Mouse (Mus musculus) hindbrain, embryonic 14.5 days (tissue): ENCODE results near the gene Rangap1. TPM values are rescaled to one million over a fixed set of nuclear protein-coding genes. Genes with fewer than 3 reads are reported as not detected.

ENCODE experiments used
- ATAC-seq: fragments of 200-750 bp; cut with Nextera tagmentation; 2 replicates; pipeline ENCODE4 v1.8.0; 2017; ENCODE audit warnings: moderate number of reproducible peaks, mild to moderate bottlenecking, moderate TSS enrichment, moderate library complexity; ENCODE audit not compliant: low FRiP score
- DNase-seq: peaks from one replicate; pipeline ENCODE4 v3.0.0-alpha.2; 2015; ENCODE audit warnings: low spot score
- H3K27ac ChIP-seq: fragments of 300-500 bp; sonication (generic); 2 replicates; pipeline ENCODE4 v1.5.1; 2014; ENCODE audit warnings: mild to moderate bottlenecking, moderate library complexity
- H3K27me3 ChIP-seq: fragments of 300-500 bp; sonication (generic); 2 replicates; pipeline ENCODE4 v1.6.1; 2014; ENCODE audit warnings: mild to moderate bottlenecking, low read length, mixed read lengths; ENCODE audit not compliant: control insufficient read depth, insufficient read depth
- H3K36me3 ChIP-seq: fragments of 300-500 bp; sonication (generic); replicated peaks from 2 replicates; pipeline ENCODE4 v1.6.1; 2014; ENCODE audit not compliant: control insufficient read depth, insufficient read depth
- H3K4me1 ChIP-seq: fragments of 300-500 bp; sonication (generic); replicated peaks from 2 replicates; pipeline ENCODE4 v1.6.1; 2014; ENCODE audit warnings: antibody characterized with exemption, low read length, mixed read lengths; ENCODE audit not compliant: control insufficient read depth, insufficient read depth
- H3K4me2 ChIP-seq: fragments of 300-500 bp; sonication (generic); replicated peaks from 2 replicates; pipeline ENCODE4 v1.6.1; 2014; ENCODE audit warnings: mild to moderate bottlenecking, moderate library complexity
- H3K4me3 ChIP-seq: fragments of 300-500 bp; sonication (generic); replicated peaks from 2 replicates; pipeline ENCODE4 v1.5.1; 2014; ENCODE audit warnings: mild to moderate bottlenecking, low read length
- H3K9ac ChIP-seq: fragments of 300-500 bp; sonication (generic); 2 replicates; pipeline ENCODE4 v1.6.1; 2014
- H3K9me3 ChIP-seq: fragments of 300-500 bp; sonication (generic); 2 replicates; pipeline ENCODE4 v1.6.1; 2016; ENCODE audit warnings: low read length; ENCODE audit not compliant: control insufficient read depth
- WGBS: fragments of 180-500 bp; shearing (Covaris S2); extraction: QIAGEN DNeasy Blood & Tissue Kit; methylation state at CpG from one replicate; pipeline ENCODE4 v1.1.7; 2014; 5-methylcytosine and 5-hydroxymethylcytosine counted together
- polyA plus RNA-seq: library from polyadenylated mRNA; unstranded; fragments of >200 nt; fragmentation: Nextera tagmentation; extraction: Ambion mirVana; gene quantifications from 2 replicates; pipeline ENCODE4 v1.2.1, GENCODE M21; 2014

Gene Rangap1
- polyA plus RNA-seq, 1 experiment from 2014 or later = 117 TPM

DNA sequence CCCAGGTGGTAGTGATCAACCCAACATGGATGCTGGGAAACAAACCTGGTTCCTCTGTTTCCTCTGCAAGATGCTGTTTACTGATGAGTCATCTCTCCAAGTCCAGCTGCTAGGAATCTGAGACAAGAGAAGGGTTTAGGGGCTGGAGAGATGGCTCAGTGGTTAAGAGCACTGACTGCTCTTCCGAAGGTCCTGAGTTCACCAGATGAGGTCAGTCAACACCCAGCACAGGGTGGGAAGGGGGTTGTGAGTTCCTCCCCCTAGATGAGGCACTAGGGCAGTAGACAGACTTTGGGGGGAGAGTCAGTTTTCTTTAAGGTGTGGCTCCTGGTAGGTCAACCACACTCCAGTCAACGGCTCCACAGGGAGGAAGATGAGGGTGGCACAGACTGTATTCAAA lies 83.6 kb downstream of the Rangap1 start:
- Histone ChIP-seq H3K4me3 (no peak overlapping the region), H3K4me2 (no peak overlapping the region), H3K27ac (no peak overlapping the region), H3K9me3 (no peaks in the 10 kb centered on the region), H3K9ac (no peak overlapping the region), H3K4me1 (peaks cover 9% of the 10 kb centered on the region), H3K36me3 (no peaks in the 10 kb centered on the region), H3K27me3 (no peaks in the 10 kb centered on the region)
- no peak for DNase-seq
- WGBS = 93% methylated on average over 2 of the region's 2 CpGs
- no peak for ATAC-seq

Other genes starting within 250 kb of the Rangap1 start
- gene Ep300, start 160.2 kb downstream of the Rangap1 start, polyA plus RNA-seq = 22.7 and 24.8 TPM in 2 replicates
- gene L3mbtl2, start 81.6 kb downstream of the Rangap1 start, polyA plus RNA-seq = 26.2 and 27.9 TPM in 2 replicates
- 29.7 and 32.0 TPM in 2 replicates for gene Chadl, start 48.2 kb downstream of the Rangap1 start, polyA plus RNA-seq
- 58.9 and 62.7 TPM in 2 replicates for gene Zc3h7b, start 473 bp downstream of the Rangap1 start, polyA plus RNA-seq
- 16.8 and 18.7 TPM in 2 replicates for gene Tef, start 56.9 kb upstream of the Rangap1 start, polyA plus RNA-seq
- 13.4 and 14.9 TPM in 2 replicates for gene Tob2, start 113.3 kb upstream of the Rangap1 start, polyA plus RNA-seq
- gene Phf5a, start 126.4 kb upstream of the Rangap1 start, polyA plus RNA-seq = 117 and 130 TPM in 2 replicates
- gene Aco2, start 126.8 kb upstream of the Rangap1 start, polyA plus RNA-seq = 252 and 281 TPM in 2 replicates
- 85.5 and 100.0 TPM in 2 replicates for gene Polr3h, start 180.7 kb upstream of the Rangap1 start, polyA plus RNA-seq
- gene Csdc2, start 191.2 kb upstream of the Rangap1 start, polyA plus RNA-seq = 183 and 199 TPM in 2 replicates
- gene Pmm1, start 215.4 kb upstream of the Rangap1 start, polyA plus RNA-seq = 89.0 and 103 TPM in 2 replicates
- gene 1700029P11Rik, start 235.0 kb upstream of the Rangap1 start, polyA plus RNA-seq = not detected in 2 replicates
- 36.7 and 38.7 TPM in 2 replicates for gene Xrcc6, start 242.3 kb upstream of the Rangap1 start, polyA plus RNA-seq